8 mouse cellular contexts compared by ENCODE assay signal in the genomic region with DNA sequence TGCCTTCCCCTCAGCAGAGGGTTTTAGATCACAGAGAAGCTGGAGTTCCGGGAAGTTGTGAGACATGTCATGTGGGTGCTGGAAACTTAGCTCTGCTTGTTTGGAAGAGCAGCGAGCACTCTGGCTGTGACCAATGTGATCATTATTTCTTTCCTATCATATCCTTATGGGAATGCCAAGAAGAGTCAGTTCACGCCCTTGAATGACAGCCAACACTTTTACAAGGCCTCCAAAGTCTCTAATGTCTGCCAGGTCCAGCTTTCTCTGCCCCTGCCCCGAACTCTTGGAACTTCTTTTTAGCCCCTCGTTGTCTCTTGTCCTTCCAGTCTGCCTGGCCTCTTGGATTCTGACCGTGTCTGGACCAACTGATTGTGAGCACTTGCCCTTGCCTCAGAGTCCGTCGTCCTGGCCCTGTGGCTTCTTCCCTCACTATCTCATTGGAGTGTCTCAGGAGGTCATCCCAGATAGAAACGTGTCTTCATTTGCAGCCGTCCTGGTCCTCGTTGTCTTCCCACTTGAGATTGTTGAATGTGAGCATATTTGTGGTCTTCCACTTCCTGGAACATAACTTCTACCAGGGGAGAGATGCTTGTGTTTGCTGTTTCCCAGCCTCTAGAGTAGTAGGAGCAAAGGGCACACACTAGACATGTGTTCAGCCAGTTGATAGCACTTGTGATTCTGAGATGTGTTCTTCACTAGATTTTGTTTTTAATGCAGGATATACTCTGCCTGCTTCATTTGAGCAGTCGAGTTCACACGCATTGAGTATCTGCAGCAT.
DNase-seq lines count a peak whose midpoint lies in the region; ATAC-seq lines count a peak whose summit lies in the region.

No protein-coding gene starts in this region.

- H3K4me3 ChIP-seq in hindbrain, embryonic 12.5 days, result no peak overlapping the region
- H3K4me3 ChIP-seq in hindbrain, embryonic 10.5 days, result no peak overlapping the region
- H3K4me3 ChIP-seq in embryonic facial prominence, embryonic 14.5 days (ENCODE audit: low read depth, low read length), result no peak overlapping the region
- H3K4me3 ChIP-seq in liver, embryonic 12.5 days, result no peak overlapping the region

- no peak for ATAC-seq in hindbrain, embryonic 12.5 days (ENCODE audit: low FRiP score)
- ATAC-seq in embryonic facial prominence, embryonic 14.5 days (ENCODE audit: low read depth), result no peak
- ATAC-seq in liver, embryonic 12.5 days, result no peak

- DNase-seq in hindbrain, embryonic 10.5 days (ENCODE audit: low spot score), result no peak
- peak; percentile 56 for DNase-seq in 3T3-L1 (ENCODE audit: low read depth, low spot score)
- peak; percentile 33 for DNase-seq in embryonic facial prominence, embryonic 14.5 days (ENCODE audit: low spot score)
- DNase-seq in urinary bladder, adult 2 months (ENCODE audit: low spot score), result no peak
- no peak for DNase-seq in spleen, adult 12 weeks (ENCODE audit: low spot score)
- no peak for DNase-seq in right cerebral cortex, postnatal 14 days

- WGBS in hindbrain, embryonic 12.5 days, result 82% methylated on average over 13 of the region's 13 CpGs
- WGBS in hindbrain, embryonic 10.5 days, result 78% methylated on average over 13 of the region's 13 CpGs
- WGBS in embryonic facial prominence, embryonic 14.5 days, result 58% methylated on average over 13 of the region's 13 CpGs
- 28% methylated on average over 13 of the region's 13 CpGs for WGBS in liver, embryonic 12.5 days (ENCODE audit: insufficient replicate concordance)

- H3K27me3 ChIP-seq in hindbrain, embryonic 12.5 days, result no peaks in the 10 kb centered on the region
- H3K27me3 ChIP-seq in hindbrain, embryonic 10.5 days (ENCODE audit: insufficient read depth, poor library complexity, severe bottlenecking), result no peaks in the 10 kb centered on the region
- H3K27me3 ChIP-seq in embryonic facial prominence, embryonic 14.5 days (replicated peaks; ENCODE audit: control insufficient read depth, insufficient read depth, low read length), result no peaks in the 10 kb centered on the region
- H3K27me3 ChIP-seq in liver, embryonic 12.5 days (replicated peaks), result no peaks in the 10 kb centered on the region

- no peak overlapping the region for H3K9ac ChIP-seq in hindbrain, embryonic 12.5 days
- H3K9ac ChIP-seq in embryonic facial prominence, embryonic 14.5 days (ENCODE audit: low read depth, low read length), result no peak overlapping the region
- H3K9ac ChIP-seq in liver, embryonic 12.5 days, result peak overlapping the region; percentile 46; the same call in 1 of the 2 replicates

- no peak overlapping the region for H3K4me2 ChIP-seq in hindbrain, embryonic 12.5 days (replicated peaks)
- no peak overlapping the region for H3K4me2 ChIP-seq in embryonic facial prominence, embryonic 14.5 days (ENCODE audit: low read depth, low read length)
- peak overlapping the region; percentile 33 for H3K4me2 ChIP-seq in liver, embryonic 12.5 days

- peak overlapping the region; percentile 36; the same call in 1 of the 2 replicates for H3K27ac ChIP-seq in hindbrain, embryonic 12.5 days
- no peak overlapping the region for H3K27ac ChIP-seq in hindbrain, embryonic 10.5 days
- H3K27ac ChIP-seq in embryonic facial prominence, embryonic 14.5 days (replicated peaks; ENCODE audit: low read depth, low read length), result 0 out of 2 replicates have a peak overlapping the region, but pooled peaks have one; percentile 15
- H3K27ac ChIP-seq in liver, embryonic 12.5 days, result peak overlapping the region; percentile 58; the same call in 1 of the 2 replicates

- H3K36me3 ChIP-seq in hindbrain, embryonic 12.5 days, result peaks cover 6% of the 10 kb centered on the region; the same call in 1 of the 2 replicates
- H3K36me3 ChIP-seq in hindbrain, embryonic 10.5 days, result peaks cover 10% of the 10 kb centered on the region
- H3K36me3 ChIP-seq in embryonic facial prominence, embryonic 14.5 days (ENCODE audit: control insufficient read depth, insufficient read depth, low read length), result peaks cover 7% of the 10 kb centered on the region; the same call in 1 of the 2 replicates
- H3K36me3 ChIP-seq in liver, embryonic 12.5 days, result peaks cover 6% of the 10 kb centered on the region; the same call in 1 of the 2 replicates

- no peaks in the 10 kb centered on the region for H3K9me3 ChIP-seq in hindbrain, embryonic 12.5 days (replicated peaks)
- H3K9me3 ChIP-seq in hindbrain, embryonic 10.5 days, result no peaks in the 10 kb centered on the region
- no peaks in the 10 kb centered on the region for H3K9me3 ChIP-seq in embryonic facial prominence, embryonic 14.5 days (ENCODE audit: control insufficient read depth, low read length)
- no peaks in the 10 kb centered on the region for H3K9me3 ChIP-seq in liver, embryonic 12.5 days (replicated peaks)

- H3K4me1 ChIP-seq in hindbrain, embryonic 12.5 days, result peaks cover 70% of the 10 kb centered on the region
- H3K4me1 ChIP-seq in hindbrain, embryonic 10.5 days (replicated peaks), result peaks cover 91% of the 10 kb centered on the region
- H3K4me1 ChIP-seq in embryonic facial prominence, embryonic 14.5 days (ENCODE audit: control insufficient read depth, insufficient read depth, low read length), result peaks cover 59% of the 10 kb centered on the region
- H3K4me1 ChIP-seq in liver, embryonic 12.5 days, result peaks cover 93% of the 10 kb centered on the region

Comparison
In these comparisons a context has a peak if more than half of its experiments do, and no peak if none do; other contexts are left out.
1. DNase-seq: peak in 3T3-L1 (single experiment) and embryonic facial prominence, embryonic 14.5 days (single experiment); none in hindbrain, embryonic 10.5 days (single experiment), urinary bladder, adult 2 months (single experiment), spleen, adult 12 weeks (single experiment) and right cerebral cortex, postnatal 14 days (single experiment).